Mouse (Mus musculus): Measurements from ENCODE around the gene Commd1. TPM values are rescaled to one million over a fixed set of nuclear protein-coding genes. Genes with fewer than 3 reads are reported as not detected.

Gene Commd1
- polyA plus RNA-seq, 1 experiment from 2014 or later = 363 TPM

GRCm38 (mm10) chr11:22928586-22929169 is 53.5 kb downstream of the Commd1 start:
- H3K27ac ChIP-seq = no peak overlapping the region
- H3K4me1 ChIP-seq = peaks cover 17% of the 10 kb centered on the region; the same call in 1 of the 2 replicates
- no peaks in the 10 kb centered on the region for H3K36me3 ChIP-seq
- no peaks in the 10 kb centered on the region for H3K9me3 ChIP-seq
- H3K4me3 ChIP-seq = no peak overlapping the region
- no peak for DNase-seq (ENCODE audit: low spot score)
- WGBS = 66% methylated on average over 8 of the region's 8 CpGs
- H3K27me3 ChIP-seq (ENCODE audit: insufficient read depth, poor library complexity, severe bottlenecking) = no peaks in the 10 kb centered on the region

DNA sequence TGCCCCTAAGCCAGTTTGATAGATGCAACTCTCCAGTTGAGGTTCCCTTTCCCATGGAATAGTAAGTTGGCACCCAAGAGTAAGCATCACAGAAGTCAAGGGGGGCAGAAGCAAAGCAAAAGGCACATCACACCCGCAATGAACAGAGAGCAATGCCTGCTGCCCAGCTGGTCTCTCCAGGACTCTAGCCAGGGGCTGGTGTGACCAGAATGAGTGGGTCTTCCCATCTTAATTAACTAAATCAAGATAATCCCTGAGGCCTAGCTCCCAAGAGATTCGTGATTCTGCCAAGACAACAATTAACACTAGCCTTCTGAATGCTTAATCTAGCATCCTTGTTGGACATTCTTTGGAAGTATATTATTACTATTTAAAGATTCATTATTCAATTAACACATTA is 58.6 kb downstream of the Commd1 start:
- DNase-seq (ENCODE audit: low spot score) = no peak
- Histone ChIP-seq H3K36me3 (no peaks in the 10 kb centered on the region), H3K9me3 (no peaks in the 10 kb centered on the region), H3K4me3 (no peak overlapping the region), H3K27me3 (ENCODE audit: insufficient read depth, poor library complexity, severe bottlenecking) (no peaks in the 10 kb centered on the region), H3K27ac (no peak overlapping the region), H3K4me1 (peaks cover 4% of the 10 kb centered on the region; the same call in 1 of the 2 replicates)
- 79% methylated on average over 2 of the region's 2 CpGs for WGBS

GRCm38 (mm10) chr11:22922546-22922945 is 59.6 kb downstream of the Commd1 start:
- Histone ChIP-seq H3K9me3 (no peaks in the 10 kb centered on the region), H3K36me3 (no peaks in the 10 kb centered on the region; the same call in 1 of the 2 replicates), H3K27me3 (ENCODE audit: insufficient read depth, poor library complexity, severe bottlenecking) (no peaks in the 10 kb centered on the region), H3K4me3 (no peak overlapping the region), H3K27ac (no peak overlapping the region), H3K4me1 (peaks cover 4% of the 10 kb centered on the region; the same call in 1 of the 2 replicates)
- 59% methylated on average over 2 of the region's 2 CpGs for whole genome bisulfite sequencing
- DNase-seq (ENCODE audit: low spot score) = no peak

DNA sequence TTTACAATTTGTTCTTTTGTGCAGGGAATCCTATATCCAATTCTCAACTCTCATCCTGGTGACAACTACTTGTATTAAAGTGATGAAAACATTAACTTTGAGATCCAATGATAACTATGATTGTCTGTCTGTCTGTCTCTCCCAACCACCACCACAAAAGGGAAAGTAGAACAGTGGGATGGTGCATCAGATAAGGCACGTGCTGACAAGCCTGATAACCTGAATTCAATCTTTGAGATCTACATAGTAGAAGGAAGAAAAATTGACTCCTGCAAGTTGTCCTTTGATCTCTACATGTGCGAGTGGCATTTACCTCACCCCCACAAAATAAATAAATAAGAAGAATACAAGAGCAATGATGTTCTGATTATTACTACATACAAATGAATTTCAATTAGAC is 62.8 kb downstream of the Commd1 start:
- no peaks in the 10 kb centered on the region for H3K9me3 ChIP-seq
- H3K27ac ChIP-seq = no peak overlapping the region
- 74% methylated on average over 2 of the region's 2 CpGs for WGBS
- no peaks in the 10 kb centered on the region for H3K27me3 ChIP-seq (ENCODE audit: insufficient read depth, poor library complexity, severe bottlenecking)
- no peak overlapping the region for H3K4me3 ChIP-seq
- DNase-seq (ENCODE audit: low spot score) = no peak
- H3K4me1 ChIP-seq = peaks cover 4% of the 10 kb centered on the region; the same call in 1 of the 2 replicates
- no peaks in the 10 kb centered on the region; the same call in 1 of the 2 replicates for H3K36me3 ChIP-seq

GRCm38 (mm10) chr11:22917786-22918185 is 64.4 kb downstream of the Commd1 start:
- DNase-seq (ENCODE audit: low spot score) = no peak
- Histone ChIP-seq H3K4me3 (no peak overlapping the region), H3K27ac (no peak overlapping the region), H3K36me3 (no peaks in the 10 kb centered on the region; the same call in 1 of the 2 replicates), H3K27me3 (ENCODE audit: insufficient read depth, poor library complexity, severe bottlenecking) (no peaks in the 10 kb centered on the region), H3K9me3 (no peaks in the 10 kb centered on the region), H3K4me1 (peaks cover 8% of the 10 kb centered on the region; the same call in 1 of the 2 replicates)
- WGBS = 87% methylated on average over 7 of the region's 7 CpGs

GRCm38 (mm10) chr11:22913744-22914143 is 68.4 kb downstream of the Commd1 start:
- H3K36me3 ChIP-seq = no peaks in the 10 kb centered on the region; the same call in 1 of the 2 replicates
- 60% methylated on average over 4 of the region's 4 CpGs for WGBS

DNA sequence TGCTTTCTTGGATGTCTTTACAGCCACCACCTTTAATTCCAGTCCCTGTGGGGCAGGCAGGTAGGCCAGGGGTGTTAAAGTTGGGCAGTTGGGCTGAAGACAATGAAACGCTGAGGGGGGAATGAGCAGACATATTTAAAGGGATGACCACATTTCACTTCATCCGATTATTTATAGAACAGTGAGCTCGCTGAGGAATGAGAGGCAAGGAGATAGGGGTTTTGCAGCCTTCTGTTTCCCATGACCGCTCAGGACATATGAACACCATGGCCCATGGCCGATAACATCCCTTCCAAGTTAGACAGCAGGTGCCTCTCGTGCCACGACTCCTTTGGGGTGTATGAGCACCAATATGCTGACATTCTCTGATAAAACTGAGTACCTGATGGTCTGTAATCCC is 70.4 kb downstream of the Commd1 start:
- Histone ChIP-seq H3K4me1 (peaks cover 12% of the 10 kb centered on the region), H3K36me3 (no peaks in the 10 kb centered on the region), H3K4me3 (no peak overlapping the region), H3K27ac (0 out of 2 replicates have a peak overlapping the region, but pooled peaks have one; percentile 22), H3K9me3 (no peaks in the 10 kb centered on the region), H3K27me3 (ENCODE audit: insufficient read depth, poor library complexity, severe bottlenecking) (no peaks in the 10 kb centered on the region)
- no peak for DNase-seq (ENCODE audit: low spot score)
- WGBS = 70% methylated on average over 7 of the region's 7 CpGs

More at GRCm38 (mm10) chr11:22913744-22914143, 68.4 kb downstream of the Commd1 start:
- Histone ChIP-seq H3K27ac (no peak overlapping the region), H3K4me3 (no peak overlapping the region), H3K4me1 (peaks cover 16% of the 10 kb centered on the region), H3K27me3 (ENCODE audit: insufficient read depth, poor library complexity, severe bottlenecking) (no peaks in the 10 kb centered on the region), H3K9me3 (no peaks in the 10 kb centered on the region)
- DNase-seq (ENCODE audit: low spot score) = no peak

- H3K27ac ChIP-seq = no peak overlapping the region
- H3K36me3 ChIP-seq = no peaks in the 10 kb centered on the region
- no peak overlapping the region for H3K4me3 ChIP-seq
- DNase-seq (ENCODE audit: low spot score) = no peak
- H3K27me3 ChIP-seq (ENCODE audit: insufficient read depth, poor library complexity, severe bottlenecking) = no peaks in the 10 kb centered on the region
- peaks cover 4% of the 10 kb centered on the region for H3K4me1 ChIP-seq
- no peaks in the 10 kb centered on the region for H3K9me3 ChIP-seq
Measured at GRCm38 (mm10) chr11:22906453-22906865, 75.7 kb downstream of the Commd1 start.

DNA sequence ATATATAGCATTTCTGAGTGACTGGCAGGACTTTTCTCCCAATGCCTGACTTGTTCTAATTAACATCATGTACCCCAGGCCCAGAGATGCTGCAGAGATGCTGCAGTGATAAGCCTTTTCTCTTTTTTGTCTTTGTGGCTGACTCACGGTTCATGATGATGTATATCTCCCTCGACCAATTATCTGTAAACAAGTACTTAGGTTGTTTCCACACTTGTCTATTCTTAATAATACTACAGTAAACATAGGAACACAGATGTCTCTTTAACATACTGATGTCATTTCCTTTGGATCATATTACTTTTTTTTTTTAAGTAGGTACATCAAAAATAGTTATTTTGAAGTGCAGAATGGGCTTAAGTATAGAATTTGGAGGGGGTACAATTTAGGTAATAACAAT is 79.3 kb downstream of the Commd1 start:
- peaks cover 7% of the 10 kb centered on the region for H3K36me3 ChIP-seq
- no peaks in the 10 kb centered on the region for H3K27me3 ChIP-seq (ENCODE audit: insufficient read depth, poor library complexity, severe bottlenecking)
- WGBS = 79% methylated on average over 2 of the region's 2 CpGs
- peaks cover 4% of the 10 kb centered on the region for H3K4me1 ChIP-seq
- no peak for DNase-seq (ENCODE audit: low spot score)
- no peak overlapping the region for H3K27ac ChIP-seq
- no peaks in the 10 kb centered on the region for H3K9me3 ChIP-seq
- H3K4me3 ChIP-seq = no peak overlapping the region

GRCm38 (mm10) chr11:22900041-22900440 is 82.1 kb downstream of the Commd1 start:
- no peaks in the 10 kb centered on the region for H3K4me1 ChIP-seq
- H3K27ac ChIP-seq = no peak overlapping the region
- 83% methylated on average over 3 of the region's 3 CpGs for WGBS
- no peak for DNase-seq (ENCODE audit: low spot score)
- H3K36me3 ChIP-seq = peaks cover 7% of the 10 kb centered on the region
- H3K4me3 ChIP-seq = no peak overlapping the region
- no peaks in the 10 kb centered on the region for H3K27me3 ChIP-seq (ENCODE audit: insufficient read depth, poor library complexity, severe bottlenecking)
- H3K9me3 ChIP-seq = no peaks in the 10 kb centered on the region

- Histone ChIP-seq H3K4me1 (no peaks in the 10 kb centered on the region), H3K9me3 (no peaks in the 10 kb centered on the region), H3K27ac (no peak overlapping the region), H3K4me3 (no peak overlapping the region), H3K27me3 (ENCODE audit: insufficient read depth, poor library complexity, severe bottlenecking) (no peaks in the 10 kb centered on the region), H3K36me3 (peaks cover 7% of the 10 kb centered on the region)
- DNase-seq (ENCODE audit: low spot score) = no peak
- WGBS = 92% methylated on average over 4 of the region's 4 CpGs
Measured at GRCm38 (mm10) chr11:22897642-22898041, 84.5 kb downstream of the Commd1 start.

DNA sequence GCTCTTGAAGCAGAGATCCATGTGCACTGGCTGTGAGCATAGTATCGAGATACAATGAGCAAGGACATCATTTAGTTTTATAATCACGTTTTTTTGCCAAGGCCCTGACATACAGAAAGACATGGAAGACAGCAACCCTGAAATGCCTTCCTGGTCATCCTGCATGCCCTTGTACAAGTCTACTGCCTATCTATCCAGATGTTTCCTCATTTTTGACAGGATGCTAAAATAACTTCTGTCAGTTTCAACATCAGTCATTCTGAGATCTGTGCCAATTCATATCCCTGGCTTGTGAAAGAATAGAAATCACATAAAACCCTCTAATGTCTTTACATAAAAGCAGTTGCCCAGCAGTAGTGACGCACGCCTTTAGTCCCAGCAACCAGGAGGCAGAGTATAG is 85.1 kb downstream of the Commd1 start:
- no peak for DNase-seq (ENCODE audit: low spot score)
- no peak overlapping the region for H3K4me3 ChIP-seq
- H3K9me3 ChIP-seq = no peaks in the 10 kb centered on the region
- H3K27ac ChIP-seq = no peak overlapping the region
- peaks cover 7% of the 10 kb centered on the region for H3K36me3 ChIP-seq
- no peaks in the 10 kb centered on the region for H3K27me3 ChIP-seq (ENCODE audit: insufficient read depth, poor library complexity, severe bottlenecking)
- no peaks in the 10 kb centered on the region for H3K4me1 ChIP-seq
- WGBS = 86% methylated on average over 4 of the region's 4 CpGs

DNA sequence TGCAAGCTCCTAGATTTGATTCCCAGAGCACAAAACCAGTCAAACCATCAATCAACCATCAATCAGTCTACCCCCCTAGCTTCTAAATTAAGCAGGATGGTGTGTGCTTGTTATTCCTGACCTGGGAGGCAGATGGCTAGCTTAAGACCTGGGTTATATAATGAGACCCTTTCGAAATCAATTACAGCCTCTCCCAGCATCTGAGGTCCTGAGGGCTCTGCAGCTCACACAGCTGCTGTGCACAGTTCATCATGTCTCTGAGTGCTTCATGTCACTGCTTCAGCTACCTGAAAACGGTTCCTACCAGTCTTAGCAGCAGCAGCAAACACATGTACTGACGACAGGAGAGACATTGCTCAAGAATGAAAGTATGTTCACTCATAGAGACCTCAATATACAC is 89.1 kb downstream of the Commd1 start:
- WGBS = 72% methylated on average over 3 of the region's 3 CpGs
- Histone ChIP-seq H3K9me3 (no peaks in the 10 kb centered on the region), H3K4me1 (no peaks in the 10 kb centered on the region; the same call in 1 of the 2 replicates), H3K36me3 (no peaks in the 10 kb centered on the region), H3K27me3 (ENCODE audit: insufficient read depth, poor library complexity, severe bottlenecking) (no peaks in the 10 kb centered on the region), H3K4me3 (no peak overlapping the region), H3K27ac (no peak overlapping the region)
- DNase-seq (ENCODE audit: low spot score) = no peak

GRCm38 (mm10) chr11:22892466-22892865 is 89.7 kb downstream of the Commd1 start:
- Histone ChIP-seq H3K27ac (no peak overlapping the region), H3K4me1 (no peaks in the 10 kb centered on the region; the same call in 1 of the 2 replicates), H3K36me3 (no peaks in the 10 kb centered on the region), H3K4me3 (no peak overlapping the region), H3K27me3 (ENCODE audit: insufficient read depth, poor library complexity, severe bottlenecking) (no peaks in the 10 kb centered on the region), H3K9me3 (no peaks in the 10 kb centered on the region)
- DNase-seq (ENCODE audit: low spot score) = no peak
- WGBS = 78% methylated on average over 6 of the region's 6 CpGs

Data from heart, embryonic 10.5 days (tissue).